Mouse (Mus musculus): ENCODE results near the gene Mgat4a.

The Mgat4a gene

GRCm38 (mm10) chr1:37540810-37541658, at the start of gene Mgat4a:
Gene Mgat4a (minus strand): TSS chr1:37541016.
- peak; percentile 92 to 97 for DNase-seq

DNA sequence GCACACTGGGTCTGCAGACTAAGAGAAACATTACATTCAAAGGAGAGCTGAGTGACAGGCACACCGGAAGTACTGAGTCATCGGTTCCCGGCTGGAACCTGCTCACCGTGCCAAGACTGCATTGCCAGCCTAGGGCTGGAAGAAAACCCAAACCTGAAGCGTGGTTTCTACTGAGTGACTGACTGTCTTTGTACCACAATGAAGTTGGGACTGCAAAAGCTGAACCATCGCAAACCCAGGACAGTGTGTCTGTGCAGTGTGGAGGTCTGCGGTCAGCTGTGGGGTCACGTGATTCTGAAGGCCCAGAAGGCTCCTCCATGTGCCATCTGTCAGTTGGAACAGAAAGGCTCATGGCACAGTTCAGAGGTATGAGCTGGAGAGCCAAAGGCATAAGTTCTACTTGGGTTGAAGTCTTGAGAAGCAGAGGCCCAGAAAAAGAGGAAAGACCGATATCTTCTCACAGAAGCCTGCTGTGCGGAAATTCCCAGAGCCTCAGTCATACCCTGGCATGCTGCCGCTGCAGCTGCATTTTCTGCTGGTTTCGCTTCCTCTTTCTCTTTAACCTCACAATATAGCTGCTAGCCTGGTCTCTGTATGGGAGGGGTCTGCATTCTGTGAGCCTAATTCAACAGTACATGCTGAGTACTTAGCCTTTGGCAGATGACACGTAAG, 45.1 kb upstream of the Mgat4a start:
- DNase-seq, result peak in 1 of 2 experiments; percentile 23

DNA sequence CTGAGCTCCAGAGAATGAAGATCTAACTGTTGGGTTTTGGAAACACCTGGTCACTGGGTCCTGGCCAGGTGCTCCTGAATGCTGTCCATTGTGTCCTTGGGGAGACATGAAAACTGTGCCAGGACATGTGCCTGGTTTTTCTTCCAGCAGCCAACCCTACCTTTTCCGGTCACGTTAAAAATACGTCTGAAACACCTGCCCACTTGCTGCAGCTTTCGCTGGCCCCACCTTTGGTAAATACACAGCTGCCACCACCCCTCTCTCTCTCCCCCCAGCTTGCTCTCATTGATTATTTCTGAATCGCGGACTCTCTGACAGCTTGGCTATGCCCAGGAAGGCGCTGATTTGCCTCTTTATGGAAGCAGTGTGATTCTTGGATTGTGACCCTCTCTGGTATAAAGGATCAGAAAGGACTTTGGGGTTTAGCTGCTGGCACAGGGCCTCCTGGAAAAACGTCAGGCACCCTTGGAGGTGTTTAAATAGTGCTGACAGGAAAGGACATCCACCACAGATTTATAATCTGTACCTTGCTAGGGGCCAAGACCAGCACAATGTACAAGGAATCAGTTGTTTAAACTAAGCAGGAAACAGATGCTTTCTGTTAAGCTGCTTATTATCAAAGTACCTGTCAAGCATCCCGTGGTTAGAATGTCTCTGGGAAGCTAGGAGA, 43.1 kb upstream of the Mgat4a start:
- DNase-seq, result no peak

- no peak for DNase-seq
Observed at GRCm38 (mm10) chr1:37583167-37583566, 42.4 kb upstream of the Mgat4a start.

DNA sequence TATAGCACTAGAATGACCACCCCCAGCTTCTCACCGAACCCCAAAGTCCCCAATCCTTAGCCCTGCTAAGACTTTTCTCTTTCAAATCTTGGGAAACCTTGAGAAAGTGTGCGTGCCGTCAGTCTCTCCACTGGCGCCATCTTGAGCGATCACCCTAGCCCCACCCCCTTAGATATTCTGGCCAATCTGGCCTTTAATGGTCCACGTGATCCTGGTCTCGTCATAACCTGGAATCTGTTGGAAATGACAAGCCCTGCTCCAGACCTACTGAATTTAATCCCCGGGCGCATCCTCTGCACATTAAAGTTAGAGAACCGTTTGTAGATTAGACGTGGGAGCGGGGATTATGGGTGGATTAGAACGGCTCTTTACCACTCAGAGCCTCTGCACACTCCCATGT, 38.9 kb upstream of the Mgat4a start:
- no peak for DNase-seq

DNA sequence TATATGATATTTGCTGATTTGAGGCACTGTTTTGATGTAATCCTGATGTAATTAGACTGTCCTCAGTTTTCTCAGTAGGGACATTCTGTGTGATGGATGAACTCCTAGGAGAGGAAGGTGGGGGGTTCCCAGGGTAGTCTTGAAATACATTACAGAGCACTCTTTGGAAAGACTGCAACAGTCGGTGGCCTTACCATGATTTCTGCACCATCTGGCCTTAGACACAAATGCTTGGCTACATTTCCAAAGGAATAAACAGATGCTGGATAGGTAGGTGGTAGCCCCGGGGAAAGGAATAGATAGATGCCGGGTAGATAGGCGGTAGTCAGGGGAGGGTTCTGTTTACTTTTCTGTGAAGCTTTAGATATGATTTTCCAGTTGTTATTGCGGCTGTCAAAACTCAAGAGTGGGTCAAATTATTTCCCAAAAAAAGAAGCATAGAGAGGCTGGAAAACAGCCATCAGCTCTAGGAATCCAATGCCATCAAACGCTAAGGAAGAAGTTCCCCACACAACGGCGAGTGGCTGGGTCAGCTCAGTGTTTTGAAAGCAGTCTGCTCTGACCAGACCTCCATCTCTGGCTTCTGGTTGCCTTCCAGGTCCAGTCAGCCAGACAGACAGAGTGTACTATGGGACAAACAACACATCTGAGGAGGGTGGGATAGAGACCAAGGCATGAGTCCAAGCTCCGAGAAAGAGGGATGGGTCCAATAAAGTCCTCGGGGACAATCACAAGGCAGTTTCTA, 31.9 kb upstream of the Mgat4a start:
- no peak for DNase-seq

DNA sequence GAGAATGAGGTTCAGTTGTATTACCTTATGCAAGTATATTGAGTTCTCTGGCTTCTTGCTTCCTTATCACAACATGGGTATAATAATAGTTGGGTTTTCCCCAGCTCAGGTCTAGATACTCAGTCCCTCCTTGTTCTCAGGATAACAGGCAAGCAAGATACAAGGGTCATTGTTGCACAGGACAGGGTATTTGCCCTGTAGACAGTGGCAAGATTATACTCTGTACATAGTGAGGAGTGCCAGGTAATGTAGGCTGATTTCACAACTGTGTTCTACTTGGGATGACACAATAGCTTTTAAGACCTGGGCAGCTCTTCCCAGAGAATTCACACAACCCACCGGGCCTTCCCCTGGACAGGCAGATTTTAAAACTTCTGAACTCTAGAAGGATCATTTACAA, 27.6 kb upstream of the Mgat4a start:
- no peak for DNase-seq

DNA sequence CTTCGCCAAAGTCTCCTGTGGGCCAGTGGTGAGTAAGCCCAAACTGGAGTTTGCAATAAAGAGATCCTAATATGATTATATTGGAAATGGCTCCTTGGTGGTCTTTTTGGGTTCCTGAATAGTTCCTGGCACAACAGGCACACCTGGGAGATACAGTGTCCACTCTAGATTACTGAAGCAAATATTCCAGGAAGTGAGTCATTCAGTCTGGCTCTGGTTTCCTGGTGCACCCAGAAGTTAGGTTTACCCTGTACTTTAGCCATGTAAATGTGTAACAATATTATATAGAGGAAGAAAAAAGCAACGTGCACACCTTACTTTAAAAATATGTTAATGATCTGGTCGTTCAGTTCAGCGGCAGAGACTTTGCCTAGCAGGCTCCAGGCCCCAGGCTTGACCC, 25.9 kb upstream of the Mgat4a start:
- no peak for DNase-seq

GRCm38 (mm10) chr1:37566344-37566743, 25.5 kb upstream of the Mgat4a start:
- DNase-seq, result no peak

DNA sequence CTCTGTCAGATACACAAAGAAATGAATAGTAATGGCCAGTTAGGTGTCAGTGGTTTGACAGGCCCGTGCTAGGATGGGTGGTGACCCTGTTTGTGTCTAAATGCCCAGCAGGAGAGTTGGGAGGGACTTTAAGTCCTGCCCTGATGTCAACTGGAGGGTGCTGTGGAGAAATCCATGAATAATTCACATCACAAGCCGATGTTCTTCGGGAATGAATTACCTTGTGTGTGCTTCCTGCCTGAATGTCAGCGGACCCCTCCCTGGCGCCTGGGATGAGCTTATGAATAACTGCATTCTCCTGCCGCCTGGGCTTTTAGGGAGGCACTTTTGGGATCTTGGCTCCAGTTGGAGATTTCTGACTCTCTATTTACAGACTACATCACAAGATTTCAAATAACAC, 24.6 kb upstream of the Mgat4a start:
- peak in 1 of 2 experiments; percentile 46 for DNase-seq

DNA sequence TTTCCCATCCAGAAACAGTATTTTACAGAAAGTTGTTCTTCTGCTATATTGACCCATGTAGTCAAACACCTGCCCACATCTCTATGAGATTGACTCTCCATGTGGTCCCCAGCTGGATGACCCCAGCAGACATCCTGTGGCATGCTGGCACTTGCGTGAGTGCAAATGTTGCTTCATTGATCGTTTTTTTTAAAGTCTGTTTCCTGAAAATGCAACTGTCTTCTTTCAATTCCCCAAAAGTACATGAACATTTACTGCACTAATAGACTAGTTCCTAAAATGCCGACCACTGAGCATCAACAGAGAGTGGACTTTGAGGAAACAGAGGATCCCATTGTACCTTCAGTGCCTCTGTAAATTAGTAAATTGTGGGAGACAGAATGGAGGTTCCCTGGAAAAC, 21.1 kb upstream of the Mgat4a start:
- DNase-seq, result no peak

DNA sequence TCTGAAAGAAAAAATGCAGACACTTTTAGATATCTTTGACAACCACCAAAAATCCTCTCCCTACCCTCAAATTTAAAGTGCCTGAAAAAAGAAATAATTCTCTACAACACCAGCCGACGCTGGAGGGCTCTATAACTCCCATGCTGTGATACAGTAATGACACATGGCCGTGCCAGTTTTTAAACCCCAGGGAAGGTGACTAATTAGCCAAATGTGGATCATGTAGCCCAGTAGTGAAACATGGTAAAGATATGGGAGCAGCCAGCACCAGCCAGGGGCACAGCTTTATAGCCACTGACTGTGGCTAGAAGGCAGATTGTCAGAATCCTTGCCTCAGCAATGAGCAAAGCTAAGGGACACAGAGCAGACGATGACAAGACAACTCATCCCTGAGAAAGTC, 19.5 kb upstream of the Mgat4a start:
- no peak for DNase-seq

- DNase-seq, result peak in 1 of 2 experiments; percentile 21
Observed at GRCm38 (mm10) chr1:37551986-37552385, 11.2 kb upstream of the Mgat4a start.

DNA sequence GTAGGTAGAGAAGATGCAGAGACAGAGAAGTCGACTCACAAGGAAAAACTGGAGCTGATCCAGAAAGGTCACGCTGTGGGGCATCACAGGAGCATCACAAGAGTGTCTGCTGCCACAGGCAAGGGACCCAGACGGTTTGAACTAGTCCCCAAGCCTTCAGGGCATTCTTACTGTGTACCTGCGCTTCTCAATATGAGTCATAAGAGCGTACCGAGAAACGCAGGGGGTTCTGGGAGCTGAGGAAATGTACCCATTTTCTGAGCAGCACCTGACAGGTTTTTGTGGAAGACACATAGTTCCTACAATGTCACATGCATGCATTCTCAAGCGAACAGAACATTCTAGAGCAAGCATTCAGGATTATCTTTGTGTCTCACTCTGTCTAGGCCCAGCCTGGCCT, 8.7 kb upstream of the Mgat4a start:
- DNase-seq, result no peak

DNA sequence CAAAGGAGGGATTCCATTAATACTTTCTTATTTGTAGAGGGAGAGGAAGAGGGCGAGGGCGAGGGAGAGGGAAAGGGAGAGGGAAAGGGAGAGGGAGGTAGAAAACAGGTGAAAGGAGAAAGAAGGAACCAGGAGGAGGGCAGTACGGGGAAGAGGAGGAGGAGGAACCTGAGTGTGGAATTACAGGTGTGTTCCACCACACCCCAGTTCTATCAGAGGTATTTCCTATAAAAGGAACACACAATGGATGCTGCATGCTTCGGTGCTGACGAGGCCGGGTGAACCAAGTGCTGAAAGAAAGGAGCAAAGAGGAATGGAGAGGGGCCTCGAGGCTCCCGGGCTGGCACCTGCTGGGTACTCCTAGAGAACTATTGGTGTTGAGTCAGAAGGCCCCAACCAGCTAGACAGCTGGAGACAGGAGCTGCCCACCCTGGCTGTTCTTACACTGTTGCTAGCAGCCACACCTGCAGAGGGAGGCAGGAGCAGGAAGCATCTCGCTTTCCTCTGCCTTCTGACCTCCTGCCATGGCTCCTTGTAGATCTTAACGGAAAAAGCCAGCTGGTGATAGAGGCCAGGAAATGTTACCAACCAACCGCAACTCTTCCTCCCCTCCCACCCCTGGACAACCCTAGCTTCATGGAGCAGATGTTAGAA, 5.7 kb upstream of the Mgat4a start:
- no peak for DNase-seq

- no peak for DNase-seq
Observed at GRCm38 (mm10) chr1:37544251-37544650, 3.4 kb upstream of the Mgat4a start.

DNA sequence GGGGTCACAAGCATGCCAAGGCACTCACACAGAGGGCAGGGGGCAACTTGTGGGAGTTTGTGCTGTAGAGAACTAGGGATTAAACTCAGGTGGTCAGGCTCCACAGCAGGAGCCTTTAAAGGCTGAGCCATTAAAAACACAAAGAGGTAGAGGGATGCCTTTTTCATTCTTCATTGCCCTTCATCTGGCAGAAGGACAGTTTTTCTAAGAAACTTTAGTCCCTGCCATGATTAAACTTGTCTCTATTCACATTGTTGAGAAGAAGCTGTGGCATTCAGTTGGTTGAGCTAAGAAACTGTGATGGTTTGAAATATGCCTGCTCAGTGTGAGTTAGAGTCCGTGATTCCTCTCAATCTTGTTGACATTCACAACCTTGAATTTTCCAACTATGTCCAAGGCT, 2.2 kb upstream of the Mgat4a start:
- no peak for DNase-seq

DNA sequence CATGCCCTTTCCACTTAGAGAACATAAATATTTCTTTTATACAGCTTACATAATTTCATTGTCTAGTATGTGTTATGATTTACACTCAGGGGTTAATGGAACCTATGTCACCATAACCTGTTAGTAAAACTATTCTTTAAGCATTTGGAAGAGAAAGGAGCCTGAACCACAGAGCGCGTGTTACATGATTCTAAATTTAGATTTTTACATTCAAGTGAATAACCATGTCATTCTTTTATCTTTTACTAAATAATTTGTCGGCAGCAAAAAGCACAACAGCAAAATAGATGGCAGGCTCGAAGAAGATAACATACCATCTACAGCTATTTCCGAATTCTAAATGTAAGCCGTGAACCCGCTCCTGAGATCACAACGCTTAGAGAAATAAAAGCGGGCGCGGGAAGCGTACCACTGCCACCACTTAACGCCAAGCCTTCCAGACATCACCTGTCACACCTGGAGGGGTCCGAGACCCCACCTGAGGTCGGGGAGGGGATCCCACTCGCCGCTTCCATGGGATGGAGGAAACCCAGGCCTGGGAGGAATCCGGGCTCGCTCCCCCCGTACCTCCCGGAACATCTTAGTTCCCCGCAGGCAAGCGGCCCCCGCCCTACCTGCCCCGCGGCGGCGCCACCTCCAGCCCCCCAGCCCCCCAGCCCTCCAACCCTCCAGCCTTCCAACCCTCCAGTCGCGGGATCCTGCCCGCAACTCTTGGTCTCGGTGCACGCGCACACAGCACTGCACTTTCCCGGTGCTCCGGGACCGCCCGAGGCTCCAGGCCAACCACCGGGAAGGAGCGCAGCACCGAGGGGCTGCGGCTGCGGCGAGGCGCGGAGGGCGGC, 627 bp downstream of the Mgat4a start:
- peak in 1 of 2 experiments; percentile 52 for DNase-seq

- peak in 1 of 2 experiments; percentile 16 for DNase-seq
Observed at GRCm38 (mm10) chr1:37534532-37535108, 6.2 kb downstream of the Mgat4a start.

GRCm38 (mm10) chr1:37533181-37533580, 7.6 kb downstream of the Mgat4a start:
- no peak for DNase-seq

DNA sequence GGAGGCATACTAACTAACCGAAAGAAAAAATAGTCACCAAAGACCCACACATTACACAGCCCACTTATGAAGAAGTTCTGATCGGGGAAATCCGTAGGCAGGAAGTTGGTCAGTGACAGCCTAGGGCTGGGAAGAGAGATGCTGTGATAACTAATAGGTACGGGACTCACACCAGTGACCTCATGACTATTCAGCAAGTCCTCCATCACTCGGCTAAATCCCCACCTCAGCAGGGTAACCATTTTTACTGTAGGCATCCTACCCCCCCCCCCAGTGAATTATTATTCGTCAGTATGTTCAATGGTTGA, 8.3 kb downstream of the Mgat4a start:
- DNase-seq, result no peak

Measured in kidney, postnatal 25 days (tissue).